In genomic region chr8:127073052-127073618, GRCm38 (mm10) we compare ENCODE assay signal across 13 mouse cellular contexts. TPM values are rescaled to one million over a fixed set of nuclear protein-coding genes. Genes with fewer than 3 reads are reported as not detected.
DNase-seq lines count a peak whose midpoint lies in the region; ATAC-seq and TF ChIP-seq lines count a peak whose summit lies in the region.
"Had no signal": no experiment of that assay in that cellular context is flagged by ENCODE, and none has a peak within 500 bp of the region (broad histone marks: within the 10 kb centered on the region; RNA-seq: fewer than 3 reads in every experiment).

No protein-coding gene starts in this region.

- no peak for DNase-seq in embryonic facial prominence, embryonic 10.5 days (ENCODE audit: low spot score)
- no peak for DNase-seq in limb, embryonic 14.5 days (ENCODE audit: low spot score)
- no peak for DNase-seq in limb, embryonic 10.5 days (ENCODE audit: low spot score)
- DNase-seq in gastrocnemius, postnatal 25 days = peak; percentile 14
- peak; percentile 44 for DNase-seq in midbrain, postnatal 0 days (ENCODE audit: low spot score)
- DNase-seq in layer of hippocampus, postnatal 36 days = no peak
- DNase-seq in cerebellum, adult 18-20 months = no peak
- DNase-seq: embryo, embryonic 11 days; kidney, postnatal 36 days; lung, postnatal 4 days had no signal

- WGBS in embryonic facial prominence, embryonic 13.5 days = 65% methylated on average over 5 of the region's 5 CpGs
- WGBS in embryonic facial prominence, embryonic 10.5 days = 74% methylated on average over 5 of the region's 5 CpGs
- WGBS in limb, embryonic 14.5 days = 45% methylated on average over 5 of the region's 5 CpGs
- 66% methylated on average over 5 of the region's 5 CpGs for WGBS in limb, embryonic 10.5 days
- WGBS in midbrain, postnatal 0 days = 62% methylated on average over 5 of the region's 5 CpGs

- H3K9me3 ChIP-seq in embryonic facial prominence, embryonic 13.5 days = no peaks in the 10 kb centered on the region
- H3K9me3 ChIP-seq in embryonic facial prominence, embryonic 10.5 days = no peaks in the 10 kb centered on the region
- no peaks in the 10 kb centered on the region for H3K9me3 ChIP-seq in limb, embryonic 14.5 days (ENCODE audit: control insufficient read depth, low read length)
- no peaks in the 10 kb centered on the region for H3K9me3 ChIP-seq in limb, embryonic 10.5 days (replicated peaks)
- H3K9me3 ChIP-seq in midbrain, postnatal 0 days (ENCODE audit: low read length) = no peaks in the 10 kb centered on the region
- H3K9me3 ChIP-seq: heart, embryonic 13.5 days; limb, embryonic 15.5 days had no signal

- no peaks in the 10 kb centered on the region for H3K27me3 ChIP-seq in embryonic facial prominence, embryonic 13.5 days
- H3K27me3 ChIP-seq in embryonic facial prominence, embryonic 10.5 days (replicated peaks; ENCODE audit: low read depth, poor library complexity, severe bottlenecking) = no peaks in the 10 kb centered on the region
- H3K27me3 ChIP-seq in limb, embryonic 14.5 days (ENCODE audit: control insufficient read depth, insufficient read depth, low read length) = no peaks in the 10 kb centered on the region
- H3K27me3 ChIP-seq in limb, embryonic 10.5 days (ENCODE audit: low read depth, poor library complexity, severe bottlenecking) = no peaks in the 10 kb centered on the region
- H3K27me3 ChIP-seq in midbrain, postnatal 0 days (ENCODE audit: insufficient read depth, low read length) = no peaks in the 10 kb centered on the region
- H3K27me3 ChIP-seq: heart, embryonic 13.5 days; limb, embryonic 15.5 days had no signal

- TF ChIP-seq POLR2A in limb, embryonic 14.5 days (IDR thresholded peaks at IDR 0.05; ENCODE audit: borderline replicate concordance, extremely low read depth, insufficient read depth, insufficient read length) = no peak

- TF ChIP-seq CTCF in midbrain, postnatal 0 days (IDR thresholded peaks at IDR 0.05) = no peak

- peak overlapping the region; percentile 12; the same call in 1 of the 2 replicates for H3K27ac ChIP-seq in embryonic facial prominence, embryonic 13.5 days
- H3K27ac ChIP-seq in embryonic facial prominence, embryonic 10.5 days (replicated peaks) = no peak overlapping the region
- H3K27ac ChIP-seq in limb, embryonic 14.5 days (replicated peaks; ENCODE audit: low read depth, low read length) = no peak overlapping the region
- H3K27ac ChIP-seq in limb, embryonic 10.5 days = no peak overlapping the region
- no peak overlapping the region for H3K27ac ChIP-seq in midbrain, postnatal 0 days (ENCODE audit: low read depth, low read length)
- H3K27ac ChIP-seq: heart, embryonic 13.5 days; limb, embryonic 15.5 days had no signal

- H3K9ac ChIP-seq in embryonic facial prominence, embryonic 13.5 days = no peak overlapping the region
- H3K9ac ChIP-seq in limb, embryonic 14.5 days (ENCODE audit: low read depth, low read length, severe bottlenecking) = peak overlapping the region; percentile 28; the same call in 1 of the 2 replicates
- H3K9ac ChIP-seq in midbrain, postnatal 0 days (replicated peaks; ENCODE audit: low read length, poor library complexity, severe bottlenecking) = no peak overlapping the region
- H3K9ac ChIP-seq: heart, embryonic 13.5 days; limb, embryonic 15.5 days had no signal

- H3K4me1 ChIP-seq in embryonic facial prominence, embryonic 13.5 days = peaks cover 56% of the 10 kb centered on the region
- peaks cover 42% of the 10 kb centered on the region for H3K4me1 ChIP-seq in embryonic facial prominence, embryonic 10.5 days
- H3K4me1 ChIP-seq in limb, embryonic 14.5 days (ENCODE audit: control insufficient read depth, insufficient read depth, low read length) = peaks cover 21% of the 10 kb centered on the region
- peaks cover 35% of the 10 kb centered on the region for H3K4me1 ChIP-seq in limb, embryonic 10.5 days
- no peaks in the 10 kb centered on the region; the same call in 1 of the 2 replicates for H3K4me1 ChIP-seq in midbrain, postnatal 0 days (ENCODE audit: insufficient read depth, low read length)

- no peaks in the 10 kb centered on the region for H3K36me3 ChIP-seq in embryonic facial prominence, embryonic 13.5 days
- no peaks in the 10 kb centered on the region for H3K36me3 ChIP-seq in embryonic facial prominence, embryonic 10.5 days (replicated peaks)
- no peaks in the 10 kb centered on the region for H3K36me3 ChIP-seq in limb, embryonic 14.5 days (ENCODE audit: control insufficient read depth, insufficient read depth, low read length)
- no peaks in the 10 kb centered on the region for H3K36me3 ChIP-seq in limb, embryonic 10.5 days
- H3K36me3 ChIP-seq in midbrain, postnatal 0 days (ENCODE audit: insufficient read depth, low read length) = no peaks in the 10 kb centered on the region
- H3K36me3 ChIP-seq: heart, embryonic 13.5 days; limb, embryonic 15.5 days had no signal

- H3K4me3 ChIP-seq in embryonic facial prominence, embryonic 13.5 days = no peak overlapping the region
- no peak overlapping the region for H3K4me3 ChIP-seq in embryonic facial prominence, embryonic 10.5 days
- H3K4me3 ChIP-seq in limb, embryonic 14.5 days (replicated peaks; ENCODE audit: low read length) = no peak overlapping the region
- no peak overlapping the region for H3K4me3 ChIP-seq in limb, embryonic 10.5 days
- no peak overlapping the region for H3K4me3 ChIP-seq in midbrain, postnatal 0 days (ENCODE audit: low read depth, low read length)
- H3K4me3 ChIP-seq: heart, embryonic 13.5 days; limb, embryonic 15.5 days had no signal

- no peak for ATAC-seq in embryonic facial prominence, embryonic 13.5 days (ENCODE audit: insufficient number of reproducible peaks, insufficient read depth, low FRiP score, low TSS enrichment, low read depth)
- ATAC-seq in limb, embryonic 14.5 days (ENCODE audit: low FRiP score, low read depth) = no peak
- no peak for ATAC-seq in midbrain, postnatal 0 days (ENCODE audit: low FRiP score)

- H3K4me2 ChIP-seq in embryonic facial prominence, embryonic 13.5 days = no peak overlapping the region
- H3K4me2 ChIP-seq in limb, embryonic 14.5 days (replicated peaks; ENCODE audit: low read depth, low read length, severe bottlenecking) = no peak overlapping the region
- no peak overlapping the region for H3K4me2 ChIP-seq in midbrain, postnatal 0 days (ENCODE audit: low read depth, low read length, poor library complexity, severe bottlenecking)
- H3K4me2 ChIP-seq: heart, embryonic 13.5 days; limb, embryonic 15.5 days had no signal

RNA-seq across cellular contexts. Expression of gene Pard3, which starts 9.4 kb away (rescaled TPM):
- polyA plus RNA-seq in embryonic facial prominence, embryonic 13.5 days (2015; fragmentation: Nextera tagmentation; extraction: Ambion mirVana) = 35.6 and 36.4 TPM in 2 replicates
- polyA plus RNA-seq in embryonic facial prominence, embryonic 10.5 days (2016; fragmentation: Nextera tagmentation; extraction: Ambion mirVana) = 30.8 and 33.4 TPM in 2 replicates
- polyA plus RNA-seq in limb, embryonic 14.5 days (2012; rRNA removed) = 39.1 and 46.6 TPM in 2 replicates
- 43.3 and 45.7 TPM in 2 replicates for polyA plus RNA-seq in limb, embryonic 14.5 days (2014; fragmentation: Nextera tagmentation; extraction: Ambion mirVana)
- polyA plus RNA-seq in limb, embryonic 10.5 days (2016; fragmentation: Nextera tagmentation; extraction: Ambion mirVana) = 34.4 and 34.8 TPM in 2 replicates
- 10 to 100 TPM; 24.0 to 30.0 TPM for total RNA-seq in gastrocnemius, postnatal 25 days (2021)
- total RNA-seq in midbrain, postnatal 0 days (2014; rRNA removed) = 28.8 and 29.7 TPM in 2 replicates
- polyA plus RNA-seq in midbrain, postnatal 0 days (2015; fragmentation: Nextera tagmentation; extraction: Ambion mirVana) = 10.2 and 11.9 TPM in 2 replicates
- total RNA-seq in layer of hippocampus, postnatal 36 days (2021) = 10 to 100 TPM; 19.7 to 32.0 TPM

Comparison
In these comparisons a context has a peak if more than half of its experiments do, and no peak if none do; other contexts are left out.
1. DNase-seq: peak in gastrocnemius, postnatal 25 days (single experiment) and midbrain, postnatal 0 days (single experiment); none in embryonic facial prominence, embryonic 10.5 days (single experiment), limb, embryonic 14.5 days (single experiment), limb, embryonic 10.5 days (single experiment), layer of hippocampus, postnatal 36 days (0 of 2) and cerebellum, adult 18-20 months (0 of 2).